Mouse (Mus musculus) common myeloid progenitor, adult 5-6 weeks (primary cell): ENCODE measurements around the gene Msantd2. TPM values are rescaled to one million over a fixed set of nuclear protein-coding genes. Genes with fewer than 3 reads are reported as not detected.

Experiments used
- ATAC-seq: replicated peaks from 2 replicates; pipeline ENCODE4 v1.8.0; 2016; ENCODE audit warnings: low read depth, mild to moderate bottlenecking, moderate TSS enrichment, inconsistent platforms; ENCODE audit not compliant: poor library complexity, severe bottlenecking
- total RNA-seq: library from RNA; stranded (forward); fragments of 200-1000, 187-1606 nt; gene quantifications from 2 replicates; pipeline ENCODE4 v1.2.3, GENCODE M21; 2017

Gene Msantd2
- total RNA-seq, result 37.0 and 38.1 TPM in 2 replicates

DNA sequence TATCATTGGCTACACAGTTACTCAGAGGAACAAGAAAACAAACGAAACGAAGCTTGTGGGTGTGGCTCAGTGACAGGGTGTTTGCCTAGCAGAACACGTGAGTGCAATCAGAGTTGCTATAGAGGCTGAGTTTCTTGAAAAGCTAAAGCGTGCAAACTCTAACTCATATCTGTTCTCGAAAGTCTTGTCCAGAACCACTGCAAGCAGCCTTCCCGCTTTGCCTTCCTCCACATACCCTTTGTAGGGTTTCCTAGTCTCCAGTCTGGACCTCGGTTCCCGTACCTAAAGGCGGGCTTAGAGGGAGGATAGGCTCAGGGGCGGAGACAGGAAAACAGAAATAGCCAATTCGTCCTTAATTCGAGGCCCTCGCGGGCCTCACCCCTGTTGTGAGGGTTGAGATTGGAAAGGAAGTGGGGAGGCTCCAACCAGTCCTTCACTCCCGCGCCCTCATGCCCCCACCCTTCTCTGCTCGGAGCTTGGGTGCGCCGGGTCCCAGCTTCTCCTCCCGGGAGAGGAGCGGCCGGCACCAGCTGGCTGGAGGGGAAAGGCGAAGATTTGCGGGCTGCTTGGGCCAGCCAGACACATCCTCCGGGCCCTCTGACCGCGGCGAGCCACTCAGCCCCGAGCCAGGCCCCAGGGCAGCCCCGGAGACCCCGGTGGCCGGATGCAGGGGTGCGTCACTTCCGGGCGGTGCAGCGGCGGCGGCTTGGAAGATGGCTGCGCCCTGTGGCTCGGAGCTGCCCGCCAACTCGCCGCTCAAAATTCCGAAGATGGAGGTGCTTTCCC lies at the start of gene Msantd2:
Gene Msantd2, plus strand, starts transcription at position 709 of the 786 bp plus-strand sequence.
- peak; percentile 82 for ATAC-seq

DNA sequence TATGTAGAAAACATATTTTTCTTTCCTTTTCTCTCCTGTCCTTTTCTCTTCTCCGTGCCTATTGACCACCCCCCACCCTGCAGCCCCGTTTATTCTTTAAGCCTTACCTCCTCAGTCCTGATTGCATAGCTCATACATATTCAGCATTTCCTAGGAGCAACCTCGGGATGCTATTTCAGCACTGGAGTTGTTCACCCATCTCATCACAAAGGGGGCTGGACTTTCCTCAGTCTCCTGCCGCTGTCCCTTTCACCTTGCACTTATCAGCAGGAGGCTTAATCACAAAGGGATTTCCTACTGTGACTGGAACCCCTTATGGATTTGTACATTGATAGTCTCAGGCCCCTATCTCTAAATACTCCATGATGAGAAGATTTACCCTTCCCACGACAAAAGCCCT lies 36.7 kb upstream of the Msantd2 start:
- no peak for ATAC-seq

DNA sequence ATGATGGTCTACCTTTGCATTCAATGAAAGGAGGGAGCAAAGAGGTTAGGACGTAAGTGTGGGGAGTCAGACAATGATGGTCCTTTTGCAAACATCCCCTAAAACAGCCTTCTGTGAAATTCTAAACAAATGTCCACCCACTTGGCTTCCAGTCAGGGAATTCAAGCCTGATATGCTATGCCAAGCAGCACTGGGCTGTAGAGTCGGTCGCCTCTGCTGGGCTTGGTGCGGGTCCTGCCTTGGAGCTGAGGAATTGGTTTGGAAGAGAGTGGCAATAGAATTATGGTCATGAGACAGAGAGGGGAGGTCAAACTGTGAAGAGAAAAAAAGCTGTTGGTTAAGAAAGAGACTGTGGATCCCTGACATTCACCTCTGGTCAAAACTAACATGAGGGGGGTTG lies 35.8 kb upstream of the Msantd2 start:
- no peak for ATAC-seq

- ATAC-seq, result no peak
These were observed 35.1 kb upstream of the Msantd2 start for GRCm38 (mm10) chr9:37454011-37454492.

DNA sequence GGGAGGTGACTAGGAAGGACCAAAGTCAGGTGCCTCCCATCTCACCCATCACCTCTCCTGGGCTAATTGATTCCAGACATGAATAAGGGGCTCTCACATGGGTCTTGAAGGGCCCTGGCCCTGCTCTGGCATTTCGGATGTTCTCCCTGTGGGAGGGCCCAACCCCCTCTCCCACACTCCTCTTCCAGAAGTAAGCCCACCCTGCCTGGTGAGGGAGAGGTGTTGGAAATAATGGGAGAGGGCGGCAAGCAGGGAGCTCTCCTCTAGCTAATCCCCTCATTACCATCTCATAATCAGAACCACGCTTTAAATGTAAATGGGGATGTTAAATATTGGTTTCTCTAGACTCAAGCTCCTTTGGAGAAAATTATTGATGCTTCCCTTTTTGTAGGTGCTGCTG lies 34.1 kb upstream of the Msantd2 start:
- no peak for ATAC-seq

GRCm38 (mm10) chr9:37455868-37456267 lies 33.3 kb upstream of the Msantd2 start:
- no peak for ATAC-seq

GRCm38 (mm10) chr9:37456481-37456910 lies 32.6 kb upstream of the Msantd2 start:
- ATAC-seq, result peak; percentile 66

DNA sequence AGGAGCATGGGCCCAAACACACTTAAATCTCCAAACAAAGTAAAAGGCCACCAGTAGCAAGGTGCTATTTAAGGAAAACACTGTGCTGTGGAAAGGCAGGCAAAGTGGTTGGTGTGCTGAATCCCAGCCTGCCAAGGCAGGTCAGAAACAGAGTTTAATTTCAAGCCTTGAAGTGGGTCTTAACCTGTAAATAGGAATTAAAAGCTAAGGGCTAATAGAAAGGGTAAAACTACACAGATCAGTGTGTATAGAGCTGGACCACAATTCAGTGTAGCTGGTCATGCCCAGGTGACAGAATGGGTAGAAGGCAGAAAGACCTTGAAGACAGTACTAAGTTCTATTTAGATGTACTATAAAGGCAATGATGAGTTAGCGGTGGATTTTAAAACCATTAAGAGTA lies 32.0 kb upstream of the Msantd2 start:
- ATAC-seq, result no peak

- ATAC-seq, result no peak
These were observed 29.5 kb upstream of the Msantd2 start for GRCm38 (mm10) chr9:37459665-37460042.

- ATAC-seq, result peak; percentile 40
These were observed 28.8 kb upstream of the Msantd2 start for GRCm38 (mm10) chr9:37460043-37460960.

- ATAC-seq, result no peak
These were observed 28.2 kb upstream of the Msantd2 start for GRCm38 (mm10) chr9:37460961-37461340.

GRCm38 (mm10) chr9:37461571-37461970 lies 27.5 kb upstream of the Msantd2 start:
- ATAC-seq, result no peak

- ATAC-seq, result peak; percentile 75
These were observed 26.4 kb upstream of the Msantd2 start for GRCm38 (mm10) chr9:37462764-37463163.

- ATAC-seq, result no peak
These were observed 15.5 kb upstream of the Msantd2 start for GRCm38 (mm10) chr9:37473611-37474125.

GRCm38 (mm10) chr9:37474923-37475322 lies 14.2 kb upstream of the Msantd2 start:
- ATAC-seq, result peak; percentile 60

DNA sequence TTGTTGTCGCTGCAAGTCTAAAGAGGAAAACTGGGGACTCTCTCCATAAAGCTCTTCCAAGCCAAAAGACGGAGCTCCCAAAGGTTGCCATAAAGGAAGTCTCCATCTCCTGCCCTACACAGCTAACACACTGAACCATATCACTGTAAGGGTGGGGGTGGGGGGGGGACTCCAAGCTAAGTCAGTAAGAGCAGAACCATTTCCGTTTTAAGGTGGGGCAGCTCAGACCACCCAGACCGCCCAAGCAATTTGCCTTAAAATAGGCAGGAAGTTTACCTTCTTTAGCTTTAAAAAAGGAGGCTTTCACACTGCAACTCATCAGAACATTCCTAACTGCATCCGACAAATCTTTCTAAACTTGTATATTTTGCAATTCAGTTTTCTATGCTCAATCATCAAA lies 4.0 kb upstream of the Msantd2 start:
- no peak for ATAC-seq

DNA sequence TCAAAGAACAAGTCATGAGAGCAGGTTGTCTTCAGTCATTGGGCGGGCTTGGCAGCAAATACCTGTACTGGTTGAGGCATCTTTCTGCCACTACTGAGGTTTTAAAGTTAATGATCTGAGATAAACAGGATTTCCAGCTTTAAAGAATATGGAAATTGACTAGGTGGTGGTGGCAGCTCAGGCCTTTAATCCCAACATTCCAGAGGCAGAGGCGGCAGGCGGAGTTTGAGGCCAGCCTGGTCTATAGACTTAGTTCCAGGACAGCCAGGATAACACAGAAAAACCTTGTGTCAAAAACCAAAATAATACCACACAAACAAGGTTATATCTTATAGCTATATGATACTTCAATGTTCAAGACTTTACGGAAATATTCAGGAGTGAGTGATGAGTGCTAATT lies 1.1 kb upstream of the Msantd2 start:
- ATAC-seq, result no peak

DNA sequence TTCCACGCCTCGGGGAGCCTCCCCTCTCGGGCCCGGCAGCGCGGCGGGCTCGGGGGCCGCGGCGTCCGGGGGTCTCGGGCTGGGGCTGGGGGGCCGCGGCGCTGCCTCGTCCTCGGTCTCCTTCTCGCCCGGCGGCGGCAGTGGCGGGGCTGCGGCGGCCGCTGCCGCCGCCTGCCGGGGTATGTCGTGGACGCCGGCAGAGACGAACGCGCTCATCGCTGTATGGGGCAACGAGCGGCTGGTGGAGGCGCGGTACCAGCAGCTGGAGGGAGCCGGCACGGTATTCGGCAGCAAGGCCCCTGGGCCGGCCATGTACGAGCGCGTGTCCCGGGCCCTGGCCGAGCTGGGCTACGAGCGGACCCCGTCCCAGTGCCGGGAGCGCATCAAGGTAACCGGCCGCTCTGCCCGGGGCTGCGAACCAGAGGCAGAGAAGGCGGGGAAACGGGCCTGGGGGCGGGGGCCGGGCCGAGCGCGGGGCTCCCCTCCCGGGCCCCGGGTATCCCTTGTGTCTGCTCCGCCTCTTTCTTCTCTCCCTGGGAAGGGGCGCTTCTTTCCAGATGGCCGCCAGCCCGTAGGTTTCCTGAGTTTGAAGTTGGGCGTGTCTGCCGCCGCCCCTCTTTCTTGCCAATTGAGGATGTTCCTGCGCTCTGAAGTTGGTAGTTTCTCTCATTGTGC lies 464 bp downstream of the Msantd2 start:
- peak; percentile 60 for ATAC-seq

- ATAC-seq, result no peak
These were observed 6.6 kb downstream of the Msantd2 start for GRCm38 (mm10) chr9:37495761-37496160.

DNA sequence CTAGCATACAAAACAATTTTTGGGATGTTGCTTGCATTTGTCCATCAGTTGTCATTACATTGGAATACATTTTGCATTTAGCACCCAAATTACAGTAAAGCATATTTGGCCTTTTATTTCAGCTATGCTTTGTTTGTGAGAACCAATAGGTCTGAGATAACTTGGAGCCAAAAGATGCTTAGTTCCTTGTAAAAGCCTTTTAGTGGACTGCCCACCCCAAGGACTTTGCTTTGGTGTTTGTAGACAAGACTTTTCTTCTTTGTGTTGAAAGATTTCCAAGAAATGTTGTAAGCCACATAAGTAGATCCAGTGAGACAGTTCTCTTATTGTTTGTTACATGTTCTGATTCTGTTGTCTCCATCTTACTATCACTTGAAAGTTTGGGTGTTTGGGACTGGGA lies 7.2 kb downstream of the Msantd2 start:
- no peak for ATAC-seq
